Mouse (Mus musculus): Measurements from ENCODE around the gene Casd1. TPM values are rescaled to one million over a fixed set of nuclear protein-coding genes. Genes with fewer than 3 reads are reported as not detected.
"Not testable (repeated sequence)": the region's sequence is repeated elsewhere in the genome, so short reads cannot be mapped to it uniquely, and the experiment has no call there.

Gene Casd1
- polyA plus RNA-seq, 1 experiment from 2014 or later: 12.0 TPM

- Histone ChIP-seq H3K9ac (ENCODE audit: low read depth, low read length) (no peak overlapping the region), H3K36me3 (ENCODE audit: control insufficient read depth, insufficient read depth) (peaks cover 12% of the 10 kb centered on the region; the same call in 1 of the 2 replicates), H3K9me3 (ENCODE audit: control insufficient read depth) (no peaks in the 10 kb centered on the region), H3K4me3 (ENCODE audit: low read depth, low read length) (no peak overlapping the region), H3K27me3 (replicated peaks; ENCODE audit: control insufficient read depth, insufficient read depth, low read length) (no peaks in the 10 kb centered on the region), H3K4me1 (replicated peaks; ENCODE audit: control insufficient read depth, insufficient read depth, low read length) (no peaks in the 10 kb centered on the region), H3K4me2 (replicated peaks; ENCODE audit: low read depth) (no peak overlapping the region), H3K27ac (ENCODE audit: low read depth, low read length) (no peak overlapping the region)
- no peak for TF ChIP-seq CTCF (IDR thresholded peaks at IDR 0.05; ENCODE audit: low read depth)
- ATAC-seq: no peak
- WGBS: 45% methylated on average over 3 of the region's 3 CpGs
These were observed 30.8 kb downstream of the Casd1 start for GRCm38 (mm10) chr6:4631464-4631863.

GRCm38 (mm10) chr6:4633189-4633588, 32.5 kb downstream of the Casd1 start:
- H3K27ac ChIP-seq (ENCODE audit: low read depth, low read length): no peak overlapping the region
- no peaks in the 10 kb centered on the region for H3K27me3 ChIP-seq (replicated peaks; ENCODE audit: control insufficient read depth, insufficient read depth, low read length)
- no peak for TF ChIP-seq CTCF (IDR thresholded peaks at IDR 0.05; ENCODE audit: low read depth)
- H3K9ac ChIP-seq (ENCODE audit: low read depth, low read length): no peak overlapping the region
- H3K4me2 ChIP-seq (replicated peaks; ENCODE audit: low read depth): no peak overlapping the region
- ATAC-seq: no peak
- no peaks in the 10 kb centered on the region for H3K9me3 ChIP-seq (ENCODE audit: control insufficient read depth)
- 95% methylated on average over 4 of the region's 4 CpGs for WGBS
- H3K4me3 ChIP-seq (ENCODE audit: low read depth, low read length): no peak overlapping the region
- H3K36me3 ChIP-seq (ENCODE audit: control insufficient read depth, insufficient read depth): peaks cover 16% of the 10 kb centered on the region; the same call in 1 of the 2 replicates
- H3K4me1 ChIP-seq (replicated peaks; ENCODE audit: control insufficient read depth, insufficient read depth, low read length): no peaks in the 10 kb centered on the region

- H3K27ac ChIP-seq (ENCODE audit: low read depth, low read length): no peak overlapping the region
- H3K36me3 ChIP-seq (ENCODE audit: control insufficient read depth, insufficient read depth): peaks cover 12% of the 10 kb centered on the region; the same call in 1 of the 2 replicates
- H3K9me3 ChIP-seq (ENCODE audit: control insufficient read depth): no peaks in the 10 kb centered on the region
- WGBS: 20% methylated on average over 1 of the region's 1 CpGs
- H3K4me1 ChIP-seq (replicated peaks; ENCODE audit: control insufficient read depth, insufficient read depth, low read length): no peaks in the 10 kb centered on the region
- no peak for ATAC-seq
- H3K9ac ChIP-seq (ENCODE audit: low read depth, low read length): no peak overlapping the region
- no peak for TF ChIP-seq CTCF (IDR thresholded peaks at IDR 0.05; ENCODE audit: low read depth)
- no peaks in the 10 kb centered on the region for H3K27me3 ChIP-seq (replicated peaks; ENCODE audit: control insufficient read depth, insufficient read depth, low read length)
- H3K4me3 ChIP-seq (ENCODE audit: low read depth, low read length): no peak overlapping the region
- no peak overlapping the region for H3K4me2 ChIP-seq (replicated peaks; ENCODE audit: low read depth)
These were observed 34.2 kb downstream of the Casd1 start for GRCm38 (mm10) chr6:4634804-4635203.

GRCm38 (mm10) chr6:4642068-4642467, 41.4 kb downstream of the Casd1 start:
- 74% methylated on average over 7 of the region's 7 CpGs for WGBS
- peaks cover 15% of the 10 kb centered on the region for H3K36me3 ChIP-seq (ENCODE audit: control insufficient read depth, insufficient read depth)
- H3K9me3 ChIP-seq (ENCODE audit: control insufficient read depth): no peaks in the 10 kb centered on the region
- no peaks in the 10 kb centered on the region for H3K4me1 ChIP-seq (replicated peaks; ENCODE audit: control insufficient read depth, insufficient read depth, low read length)
- no peak overlapping the region for H3K27ac ChIP-seq (ENCODE audit: low read depth, low read length)
- H3K27me3 ChIP-seq (replicated peaks; ENCODE audit: control insufficient read depth, insufficient read depth, low read length): no peaks in the 10 kb centered on the region
- H3K9ac ChIP-seq (ENCODE audit: low read depth, low read length): no peak overlapping the region
- no peak overlapping the region for H3K4me3 ChIP-seq (ENCODE audit: low read depth, low read length)
- H3K4me2 ChIP-seq (replicated peaks; ENCODE audit: low read depth): no peak overlapping the region
- TF ChIP-seq CTCF (IDR thresholded peaks at IDR 0.05; ENCODE audit: low read depth): no peak
- ATAC-seq: no peak

- Histone ChIP-seq H3K36me3 (ENCODE audit: control insufficient read depth, insufficient read depth) (0 out of 2 replicates have a peak, but pooled peaks cover 1% of the 10 kb centered on the region), H3K27ac (ENCODE audit: low read depth, low read length) (no peak overlapping the region), H3K27me3 (replicated peaks; ENCODE audit: control insufficient read depth, insufficient read depth, low read length) (no peaks in the 10 kb centered on the region), H3K9me3 (ENCODE audit: control insufficient read depth) (no peaks in the 10 kb centered on the region), H3K9ac (ENCODE audit: low read depth, low read length) (no peak overlapping the region), H3K4me3 (ENCODE audit: low read depth, low read length) (no peak overlapping the region), H3K4me1 (replicated peaks; ENCODE audit: control insufficient read depth, insufficient read depth, low read length) (no peaks in the 10 kb centered on the region), H3K4me2 (replicated peaks; ENCODE audit: low read depth) (no peak overlapping the region)
- no peak for TF ChIP-seq CTCF (IDR thresholded peaks at IDR 0.05; ENCODE audit: low read depth)
- ATAC-seq: no peak
- 42% methylated on average over 3 of the region's 3 CpGs for WGBS
These were observed 46.7 kb downstream of the Casd1 start for GRCm38 (mm10) chr6:4647351-4647750.

GRCm38 (mm10) chr6:4652596-4653134, 52.0 kb downstream of the Casd1 start:
- no peak overlapping the region for H3K4me3 ChIP-seq (ENCODE audit: low read depth, low read length)
- WGBS: 84% methylated on average over 8 of the region's 8 CpGs

GRCm38 (mm10) chr6:4653741-4654140, 53.1 kb downstream of the Casd1 start:
- WGBS: 96% methylated on average over 12 of the region's 12 CpGs

More at GRCm38 (mm10) chr6:4652596-4653134, 52.0 kb downstream of the Casd1 start:
- Histone ChIP-seq H3K9ac (ENCODE audit: low read depth, low read length) (no peak overlapping the region), H3K4me1 (replicated peaks; ENCODE audit: control insufficient read depth, insufficient read depth, low read length) (no peaks in the 10 kb centered on the region), H3K4me2 (replicated peaks; ENCODE audit: low read depth) (no peak overlapping the region), H3K27me3 (replicated peaks; ENCODE audit: control insufficient read depth, insufficient read depth, low read length) (no peaks in the 10 kb centered on the region), H3K27ac (ENCODE audit: low read depth, low read length) (no peak overlapping the region), H3K36me3 (ENCODE audit: control insufficient read depth, insufficient read depth) (no peaks in the 10 kb centered on the region), H3K9me3 (ENCODE audit: control insufficient read depth) (no peaks in the 10 kb centered on the region)
- TF ChIP-seq CTCF (IDR thresholded peaks at IDR 0.05; ENCODE audit: low read depth): 0 out of 2 replicates have a peak, but pooled peaks have one; percentile 21
- ATAC-seq: no peak

More at GRCm38 (mm10) chr6:4653741-4654140, 53.1 kb downstream of the Casd1 start:
- not testable (repeated sequence) for H3K27ac ChIP-seq (ENCODE audit: low read depth, low read length); H3K9ac ChIP-seq (ENCODE audit: low read depth, low read length); H3K36me3 ChIP-seq (ENCODE audit: control insufficient read depth, insufficient read depth); H3K4me2 ChIP-seq (replicated peaks; ENCODE audit: low read depth); H3K27me3 ChIP-seq (replicated peaks; ENCODE audit: control insufficient read depth, insufficient read depth, low read length); H3K9me3 ChIP-seq (ENCODE audit: control insufficient read depth); ATAC-seq; H3K4me1 ChIP-seq (replicated peaks; ENCODE audit: control insufficient read depth, insufficient read depth, low read length); H3K4me3 ChIP-seq (ENCODE audit: low read depth, low read length)

Data from intestine, postnatal 0 days (tissue).